Mouse (Mus musculus): ENCODE data around the gene Slain2.
A peak's percentile ranks its signal among the peaks of the same experiment; 100 is the strongest.

The Slain2 gene

DNA sequence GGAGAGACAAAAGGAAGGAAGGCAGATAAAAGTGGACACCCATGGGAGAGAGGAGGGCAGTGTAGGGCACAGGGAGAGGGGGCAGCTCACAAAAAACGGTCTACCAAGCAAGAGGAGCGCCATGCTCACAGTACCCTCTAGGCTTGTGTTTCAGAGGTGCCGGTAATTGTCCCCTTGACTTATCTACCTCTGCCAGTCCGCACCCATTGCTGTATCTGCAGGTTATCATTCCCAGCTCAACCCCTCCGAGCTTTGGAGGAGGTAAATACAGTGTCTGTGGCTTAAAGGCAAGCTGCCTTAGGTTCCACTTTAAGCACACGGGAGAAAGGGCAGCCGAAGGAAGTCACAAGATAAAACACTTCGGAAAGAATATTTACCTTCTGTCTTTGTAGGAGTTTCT is 14.8 kb upstream of the Slain2 start:
- DNase-seq (ENCODE audit: low read depth, low spot score) = no peak

DNA sequence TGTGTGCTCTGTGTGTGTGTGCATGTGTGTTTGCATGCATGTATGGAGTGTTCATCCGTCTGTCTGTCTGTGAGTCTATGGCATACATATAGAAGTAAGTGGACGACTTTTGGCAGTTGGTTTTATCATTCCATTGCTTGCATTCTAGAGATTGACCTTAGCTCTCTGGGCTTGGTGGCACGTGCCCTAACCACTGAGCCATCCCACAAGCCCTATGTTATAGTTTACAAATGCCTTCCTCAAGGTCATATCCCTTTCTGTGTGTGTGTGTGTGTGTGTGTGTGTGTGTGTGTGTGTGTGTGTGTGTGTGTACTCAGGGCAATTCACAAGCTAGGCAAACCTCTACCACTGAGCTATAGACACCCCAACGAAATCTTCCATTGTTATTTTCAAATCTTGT is 12.2 kb upstream of the Slain2 start:
- no peak for DNase-seq (ENCODE audit: low read depth, low spot score)

DNA sequence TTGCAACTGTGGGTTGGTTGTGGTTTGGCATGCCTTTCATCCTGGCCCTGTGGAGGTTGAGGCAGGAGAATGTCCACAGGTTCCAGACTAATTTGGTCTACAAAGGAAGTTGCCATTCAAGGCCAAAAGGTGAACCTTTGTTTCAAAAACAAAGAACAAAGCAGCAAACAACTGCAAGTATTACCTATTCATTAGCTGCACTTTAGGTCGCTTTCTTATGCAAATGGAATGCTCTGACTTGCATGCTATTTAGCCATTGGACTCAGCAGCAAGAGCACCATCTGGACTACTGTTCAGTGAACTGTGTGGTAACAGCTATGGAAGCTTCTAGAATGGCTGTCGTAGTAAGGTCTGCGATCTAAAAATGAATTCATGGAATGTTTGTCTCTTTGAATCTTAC is 11.8 kb upstream of the Slain2 start:
- no peak for DNase-seq (ENCODE audit: low read depth, low spot score)

DNA sequence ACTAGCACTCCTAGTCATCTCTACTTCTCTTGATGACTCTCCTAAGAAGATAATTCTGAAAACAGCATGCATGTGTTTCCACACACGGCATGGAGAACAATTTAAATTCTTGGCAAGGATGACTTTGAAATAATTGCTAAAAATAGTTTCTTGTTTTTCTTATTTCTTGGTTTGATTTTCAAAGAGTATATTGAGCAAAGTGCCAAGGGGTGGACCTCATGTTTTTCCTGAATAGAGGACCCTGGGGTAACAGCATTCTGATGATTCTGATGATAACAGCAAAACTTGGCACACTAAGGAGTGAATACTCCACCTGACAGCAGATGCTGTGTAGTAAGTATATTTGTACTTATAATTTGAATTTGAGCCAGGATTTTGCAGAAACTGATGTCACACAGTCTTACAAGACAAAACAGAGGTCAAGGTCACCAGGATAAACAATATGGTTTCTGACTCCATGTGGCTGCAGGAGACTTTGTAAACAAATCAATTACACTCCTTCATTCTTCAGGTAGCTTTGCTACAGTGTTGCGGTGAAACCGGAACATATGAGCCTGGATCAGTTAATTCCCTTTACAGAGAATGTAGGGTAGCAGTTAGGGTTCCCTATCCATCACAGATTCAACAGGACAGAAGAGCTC is 11.1 kb upstream of the Slain2 start:
- no peak for DNase-seq (ENCODE audit: low read depth, low spot score)

DNA sequence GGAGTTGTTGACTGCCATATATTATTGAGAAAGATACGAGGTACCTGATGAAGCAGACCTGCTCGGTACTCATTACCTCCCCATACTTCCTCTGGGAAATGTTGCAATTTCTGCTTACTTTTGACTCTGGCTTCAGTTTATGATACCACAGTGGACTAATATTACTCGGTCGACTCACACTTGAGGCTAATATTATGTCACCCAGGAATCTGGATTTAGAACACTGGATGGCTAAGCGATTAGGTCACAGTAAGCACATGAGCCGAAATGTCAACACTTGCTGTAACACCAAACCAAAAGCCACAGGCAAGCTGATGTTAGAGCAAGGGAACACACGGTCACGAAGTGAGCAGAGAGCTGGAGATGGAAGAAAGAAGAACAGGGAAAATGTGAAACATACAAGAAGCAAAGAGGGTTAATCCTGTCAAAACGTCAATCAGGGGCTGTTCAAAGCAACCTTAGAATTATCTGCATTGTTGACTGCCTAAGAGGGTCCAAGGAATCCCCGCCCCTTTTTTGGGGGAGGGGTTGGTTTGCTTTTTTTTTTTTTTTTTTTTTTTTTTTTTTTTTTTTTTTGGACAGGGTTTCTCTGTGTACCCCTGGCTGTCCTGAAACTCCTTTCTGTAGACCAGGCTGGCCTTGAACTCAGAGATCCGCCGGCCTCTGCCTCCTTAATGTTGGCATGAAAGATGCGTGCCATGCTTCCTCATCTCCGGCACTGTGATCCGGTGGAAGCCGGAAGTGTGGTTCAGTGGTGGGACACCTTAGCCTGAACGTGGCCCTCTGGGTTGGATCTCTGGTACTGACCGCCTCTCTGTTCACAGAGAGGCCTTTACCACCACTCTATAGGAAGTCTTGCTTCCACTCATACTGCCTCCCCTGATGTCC is 9.0 kb upstream of the Slain2 start:
- DNase-seq (ENCODE audit: low read depth, low spot score) = no peak

DNA sequence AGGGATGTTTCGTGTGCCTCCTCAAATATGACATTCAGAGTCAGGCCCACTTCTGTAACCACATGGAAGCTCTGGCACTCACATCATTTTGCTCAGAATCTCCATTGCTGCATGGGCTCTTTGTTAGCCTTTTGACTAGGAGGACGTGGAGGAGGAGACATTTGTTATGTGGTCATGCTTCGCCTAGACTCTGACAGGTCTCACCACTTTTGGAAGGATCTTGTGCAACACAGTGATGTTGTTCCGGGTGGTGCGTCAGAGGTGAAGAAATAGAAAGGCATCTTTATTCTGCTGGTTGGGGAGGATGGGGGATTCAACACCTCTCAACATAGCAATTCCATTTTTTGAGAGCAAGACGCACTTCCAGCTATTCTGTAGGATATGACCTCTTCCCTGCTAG is 6.7 kb upstream of the Slain2 start:
- DNase-seq (ENCODE audit: low read depth, low spot score) = no peak

DNA sequence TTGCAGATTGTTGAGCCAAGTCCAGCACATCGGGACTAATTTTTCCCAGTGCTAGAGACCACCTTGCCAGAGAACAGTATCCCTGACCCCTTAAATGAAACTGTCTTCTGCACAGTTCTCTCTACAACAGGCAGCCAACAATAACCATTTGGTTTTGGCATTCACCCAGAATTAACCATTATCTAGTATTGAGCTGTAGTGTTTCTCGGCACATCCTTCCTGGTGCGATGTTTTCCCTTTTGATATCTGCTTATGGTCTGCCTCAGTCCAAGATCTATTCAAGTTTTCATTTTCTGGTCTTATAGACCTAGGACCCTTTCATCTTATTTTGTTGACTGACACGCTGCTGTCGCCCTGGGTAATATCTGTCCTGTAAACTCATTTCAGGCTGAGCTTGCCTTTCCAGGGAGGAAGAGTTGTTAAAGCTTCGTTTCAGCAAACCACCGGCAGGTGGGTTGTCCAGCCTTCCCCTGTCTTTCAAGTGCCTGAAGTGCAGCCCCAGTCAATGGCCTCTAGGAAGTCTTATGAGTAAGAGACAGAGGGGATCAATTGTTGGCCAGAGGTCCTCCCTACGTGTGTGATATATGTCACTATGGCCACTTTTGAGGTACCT is 5.7 kb upstream of the Slain2 start:
- no peak for DNase-seq (ENCODE audit: low read depth, low spot score)

DNA sequence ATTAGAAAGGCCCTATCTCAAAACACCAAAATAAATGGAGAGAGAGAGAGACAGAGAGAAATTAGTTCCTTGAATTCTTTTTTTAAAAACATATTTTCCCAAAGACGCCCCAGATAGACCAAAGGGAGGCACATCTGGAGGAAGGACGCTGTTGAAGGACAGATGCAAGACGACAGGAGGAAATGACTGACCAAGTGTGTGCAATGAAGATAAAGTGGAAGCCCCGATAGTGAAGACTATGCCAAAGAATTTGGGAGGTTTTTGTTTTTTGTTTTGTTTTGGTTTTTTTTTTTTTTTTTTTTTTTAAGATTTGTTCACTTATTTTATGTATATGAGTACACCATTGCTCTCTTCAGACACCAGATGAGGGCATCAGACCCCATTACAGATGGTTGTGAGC is 4.7 kb upstream of the Slain2 start:
- DNase-seq (ENCODE audit: low read depth, low spot score) = no peak

DNA sequence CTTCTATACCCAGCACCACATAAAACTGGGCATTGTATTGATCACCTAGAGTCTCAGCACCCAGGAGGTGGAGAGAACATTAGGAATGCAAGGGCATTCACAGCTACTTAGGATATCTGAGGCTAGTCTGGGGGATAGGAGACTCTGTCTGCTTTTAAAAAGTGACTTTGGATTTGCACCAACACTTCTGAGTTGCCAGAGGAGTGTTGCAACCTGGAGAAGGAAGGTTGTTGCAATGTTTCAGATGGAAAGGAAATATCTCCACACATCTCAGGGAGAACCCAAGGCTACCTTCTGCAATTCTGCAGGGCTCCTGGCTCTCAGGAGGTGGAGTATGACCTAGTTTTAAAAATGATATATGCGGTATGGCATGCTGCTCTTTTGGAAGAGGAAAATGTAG is 3.7 kb upstream of the Slain2 start:
- DNase-seq (ENCODE audit: low read depth, low spot score) = no peak

DNA sequence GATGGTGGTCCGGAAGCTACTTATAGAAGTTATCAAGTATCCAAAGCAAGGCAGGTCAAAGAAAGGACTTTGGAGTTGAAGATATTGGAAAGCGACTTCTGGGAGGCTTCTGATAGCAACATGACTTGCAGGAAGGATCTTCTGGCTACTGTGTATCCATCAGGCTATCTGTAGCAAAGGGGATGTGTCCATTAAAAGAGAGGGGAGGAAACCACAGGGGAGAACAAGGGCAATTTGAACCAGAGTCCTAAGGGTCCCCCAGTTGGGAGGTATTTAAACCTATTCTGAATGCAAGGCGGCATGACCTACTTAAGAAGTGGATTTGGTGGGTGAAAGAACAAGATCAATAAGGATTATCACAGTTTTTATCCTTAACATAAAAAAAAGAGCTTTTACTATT is 2.8 kb upstream of the Slain2 start:
- no peak for DNase-seq (ENCODE audit: low read depth, low spot score)

DNA sequence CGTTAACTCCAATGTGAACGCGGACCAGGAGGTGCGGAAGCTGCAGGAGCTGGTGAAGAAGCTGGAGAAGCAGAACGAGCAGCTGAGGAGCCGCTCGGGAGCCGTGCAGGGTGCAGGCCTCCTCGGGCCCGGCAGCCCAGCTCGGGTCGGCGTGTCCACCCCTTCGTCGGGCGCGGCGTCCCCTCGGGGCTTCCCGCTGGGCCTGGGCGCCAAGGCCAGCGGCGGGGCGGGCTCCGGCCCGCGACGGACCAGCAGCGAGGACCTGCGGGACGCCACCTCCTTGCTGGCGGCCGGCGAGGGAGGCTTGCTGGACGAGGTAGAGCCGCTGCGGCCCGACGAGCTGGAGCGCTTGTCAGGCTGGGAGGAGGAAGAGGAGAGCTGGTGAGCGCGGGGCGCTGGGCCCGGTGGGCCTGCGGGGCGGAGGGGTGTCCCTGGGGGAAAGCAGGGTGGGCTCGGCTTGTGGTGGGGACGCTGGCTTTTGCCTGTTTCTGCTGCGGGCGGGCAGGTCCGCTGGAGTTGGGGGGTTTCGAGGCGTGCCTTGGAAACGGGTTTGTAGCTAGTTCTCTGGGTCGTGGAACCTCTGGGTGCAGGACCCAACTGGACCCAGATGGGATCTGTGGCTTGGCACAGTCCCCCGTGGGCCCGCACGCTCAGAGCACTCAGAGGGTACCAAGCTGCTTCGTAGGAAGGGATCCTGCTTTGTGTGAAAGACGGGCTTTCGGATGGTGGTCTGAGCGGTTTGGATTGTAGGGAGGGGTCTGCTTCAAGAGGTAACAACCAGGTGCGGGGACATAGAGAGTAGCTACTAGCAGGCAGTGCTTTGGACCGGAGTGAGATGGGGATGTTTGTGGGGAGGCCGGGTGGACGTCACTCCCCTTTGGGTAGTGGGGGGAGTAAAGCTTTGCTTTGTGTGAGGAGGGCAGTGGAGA is 793 bp downstream of the Slain2 start:
- DNase-seq (ENCODE audit: low read depth, low spot score) = peak; percentile 43

DNA sequence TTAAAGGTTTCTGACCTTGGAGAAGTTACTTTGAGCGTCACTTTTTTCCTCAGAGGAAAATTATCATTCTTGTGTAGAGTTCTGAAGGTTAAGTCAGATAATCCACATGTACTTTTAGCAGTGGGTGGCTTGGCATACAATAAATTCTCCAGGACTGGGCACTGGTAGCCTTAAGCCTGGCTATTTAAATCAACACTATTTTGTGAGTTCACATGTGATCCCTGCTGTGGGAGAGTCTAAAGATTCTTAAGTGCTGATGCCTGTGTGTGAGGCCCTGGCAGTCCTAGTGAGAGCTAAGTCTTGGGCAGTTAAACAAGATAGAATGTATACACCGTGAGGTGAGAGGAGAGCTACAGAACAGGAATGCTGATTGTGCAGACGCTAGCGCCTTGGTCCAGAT is 1.9 kb downstream of the Slain2 start:
- DNase-seq (ENCODE audit: low read depth, low spot score) = peak; percentile 11

DNA sequence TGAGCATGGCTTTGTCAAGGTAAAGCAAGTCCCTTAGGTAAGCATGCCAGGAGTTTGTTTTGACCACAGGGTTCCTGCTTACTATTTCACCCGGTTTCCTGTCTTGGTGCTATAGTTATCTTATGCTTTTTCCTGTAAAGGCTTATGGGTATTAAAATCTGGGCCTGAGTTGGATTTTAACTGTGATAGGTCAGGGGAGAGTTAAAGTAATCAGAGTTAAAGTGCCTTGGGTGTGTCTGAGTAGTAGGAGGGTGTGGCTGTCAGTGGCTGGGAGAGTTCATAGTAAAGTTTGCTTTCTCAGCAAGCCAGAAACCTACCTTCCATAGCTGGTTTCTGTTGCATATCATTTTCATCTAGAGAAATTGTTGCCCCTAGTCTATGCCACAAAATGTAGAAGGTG is 2.7 kb downstream of the Slain2 start:
- DNase-seq (ENCODE audit: low read depth, low spot score) = no peak

DNA sequence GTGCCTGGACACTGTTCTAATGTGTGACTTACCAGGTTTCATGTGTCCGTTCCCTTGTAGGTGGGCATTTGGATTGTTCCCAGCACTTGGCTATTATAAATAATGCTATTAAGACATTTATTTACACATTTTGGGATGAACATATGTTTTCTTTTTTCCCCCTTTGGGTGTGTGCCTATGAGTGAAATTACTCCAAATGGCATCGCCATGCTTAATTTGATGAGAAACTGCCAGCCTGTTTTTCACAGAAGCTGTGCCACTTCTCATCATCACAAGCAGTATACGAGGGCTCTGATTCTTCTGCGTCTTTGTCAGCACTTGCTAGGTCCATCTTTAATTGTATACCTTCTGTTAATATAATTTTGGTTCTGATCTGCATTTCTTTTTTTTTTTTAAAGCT is 6.3 kb downstream of the Slain2 start:
- DNase-seq (ENCODE audit: low read depth, low spot score) = no peak

DNA sequence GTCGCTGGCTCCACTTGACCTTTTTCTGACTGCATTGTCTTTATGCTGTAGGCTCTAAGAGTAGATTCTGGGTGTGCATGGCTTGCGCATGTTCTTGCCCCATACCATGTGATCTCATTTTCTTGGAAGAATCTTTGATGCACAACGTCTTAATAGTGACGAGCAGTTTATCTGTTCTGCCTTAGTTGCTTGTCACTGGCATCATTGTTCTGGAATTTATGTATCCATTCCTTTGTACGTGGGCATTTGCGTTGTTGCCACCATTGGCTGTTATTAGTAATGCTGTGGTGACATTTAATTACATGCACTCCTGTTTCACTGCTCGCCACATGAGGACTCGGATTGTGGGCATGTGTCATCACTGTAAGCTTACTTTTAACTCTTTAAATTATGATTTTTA is 7.1 kb downstream of the Slain2 start:
- no peak for DNase-seq (ENCODE audit: low read depth, low spot score)

DNA sequence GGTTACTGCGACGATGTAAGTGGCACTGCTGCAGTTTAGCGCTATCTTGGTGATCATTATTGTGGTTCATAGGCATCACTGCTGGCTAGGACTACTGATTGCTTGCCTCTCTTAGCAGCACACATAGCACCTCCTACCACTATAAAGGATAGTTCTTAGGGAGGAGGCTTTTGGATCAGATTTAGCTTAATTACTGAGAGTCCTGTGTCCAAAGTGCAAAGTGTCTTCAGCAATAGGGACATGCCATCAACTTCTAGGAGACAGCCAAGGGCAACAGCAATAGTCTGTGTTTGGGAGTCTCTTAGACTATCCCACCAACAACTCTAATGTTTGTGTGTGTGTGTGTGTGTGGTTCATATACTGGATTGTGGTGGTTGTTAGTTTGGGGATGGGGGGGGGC is 8.7 kb downstream of the Slain2 start:
- DNase-seq (ENCODE audit: low read depth, low spot score) = no peak

DNA sequence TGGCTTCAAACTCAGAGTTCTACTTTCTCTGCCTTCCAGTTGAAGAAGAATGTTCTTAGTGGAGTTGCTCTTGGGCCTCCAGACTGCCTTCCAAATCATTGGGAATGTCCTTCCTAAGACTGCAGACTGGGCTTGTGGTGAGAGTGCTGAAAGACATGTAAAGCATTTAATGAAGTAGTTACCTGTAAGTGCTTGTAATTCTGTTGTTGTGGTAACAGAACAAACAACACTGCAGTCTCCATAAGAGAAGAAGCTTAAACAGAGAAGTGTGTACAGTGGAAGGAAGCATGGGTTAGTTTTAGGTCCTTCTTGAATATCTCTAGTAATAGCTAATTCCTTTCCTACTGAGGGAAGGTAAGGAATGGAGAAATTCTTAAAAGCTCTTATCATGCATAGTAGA is 13.0 kb downstream of the Slain2 start:
- no peak for DNase-seq (ENCODE audit: low read depth, low spot score)

DNA sequence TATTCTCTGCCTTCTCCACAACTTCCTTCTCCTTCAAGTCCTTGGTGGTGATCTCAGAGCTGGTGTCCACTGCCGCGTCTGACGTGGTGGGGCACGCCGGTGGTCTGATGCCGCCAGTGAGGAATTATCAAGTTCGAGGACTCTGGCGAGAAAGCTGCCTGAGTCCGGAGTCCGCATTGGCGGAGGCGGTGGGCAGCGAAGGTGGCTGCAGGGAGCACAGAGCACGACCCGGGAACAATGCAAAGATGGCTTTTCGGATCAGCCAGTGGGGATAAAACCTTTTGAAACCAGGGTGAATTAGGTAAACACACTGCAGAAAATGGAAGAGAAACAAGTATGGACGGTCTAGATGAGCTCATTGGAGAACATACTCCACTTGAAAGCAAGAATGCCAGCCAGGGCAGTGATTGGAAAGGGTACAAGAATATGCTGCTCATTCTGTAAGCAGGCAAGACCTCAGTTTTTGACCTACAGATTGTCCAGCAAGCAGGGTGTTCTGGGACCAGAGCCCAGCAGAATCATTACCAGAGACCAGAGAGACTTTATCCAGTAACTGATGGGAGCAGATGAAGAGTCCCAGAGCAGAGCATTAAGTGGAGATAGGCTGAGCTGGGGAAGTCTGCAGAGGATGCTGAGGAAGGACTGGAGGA is 19.0 kb downstream of the Slain2 start:
- no peak for DNase-seq (ENCODE audit: low read depth, low spot score)

DNA sequence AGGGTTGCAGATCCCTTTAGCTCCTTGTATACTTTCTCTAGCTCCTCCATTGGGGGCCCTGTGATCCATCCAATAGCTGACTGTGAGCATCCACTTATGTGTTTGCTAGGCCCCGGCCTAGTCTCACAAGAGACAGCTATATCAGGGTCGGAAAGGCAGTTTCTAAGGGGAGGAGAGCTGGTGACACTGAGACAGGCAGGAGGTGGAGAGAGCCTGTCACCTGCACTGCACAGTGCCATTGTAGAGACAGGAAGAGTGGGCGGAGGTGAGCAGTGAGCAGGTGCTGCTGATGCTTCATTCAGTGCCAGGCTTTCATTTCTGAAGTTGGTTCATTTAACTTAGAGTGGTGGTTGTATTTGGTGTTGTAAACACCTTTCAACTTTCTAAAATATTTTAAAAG is 24.3 kb downstream of the Slain2 start:
- DNase-seq (ENCODE audit: low read depth, low spot score) = peak; percentile 59

DNA sequence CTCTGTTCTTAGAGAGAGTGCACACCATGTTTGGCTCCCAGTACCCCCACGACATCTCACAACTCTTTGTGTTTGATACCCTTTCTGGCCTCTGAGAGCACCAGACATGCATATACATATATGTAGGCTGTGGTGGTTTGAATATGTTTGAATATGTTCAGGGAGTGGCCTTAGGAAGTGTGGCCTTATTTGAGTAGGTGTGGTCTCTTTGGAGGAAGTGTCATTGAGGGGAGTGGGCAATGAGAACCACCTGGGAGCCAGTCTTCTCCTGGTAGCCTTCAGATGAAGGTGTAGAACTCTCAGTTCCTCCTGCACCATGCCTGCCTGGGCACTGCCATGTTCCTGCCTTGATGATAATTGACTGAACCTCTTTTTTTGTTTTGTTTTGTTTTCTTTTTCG is 25.2 kb downstream of the Slain2 start:
- DNase-seq (ENCODE audit: low read depth, low spot score) = peak; percentile 62

DNA sequence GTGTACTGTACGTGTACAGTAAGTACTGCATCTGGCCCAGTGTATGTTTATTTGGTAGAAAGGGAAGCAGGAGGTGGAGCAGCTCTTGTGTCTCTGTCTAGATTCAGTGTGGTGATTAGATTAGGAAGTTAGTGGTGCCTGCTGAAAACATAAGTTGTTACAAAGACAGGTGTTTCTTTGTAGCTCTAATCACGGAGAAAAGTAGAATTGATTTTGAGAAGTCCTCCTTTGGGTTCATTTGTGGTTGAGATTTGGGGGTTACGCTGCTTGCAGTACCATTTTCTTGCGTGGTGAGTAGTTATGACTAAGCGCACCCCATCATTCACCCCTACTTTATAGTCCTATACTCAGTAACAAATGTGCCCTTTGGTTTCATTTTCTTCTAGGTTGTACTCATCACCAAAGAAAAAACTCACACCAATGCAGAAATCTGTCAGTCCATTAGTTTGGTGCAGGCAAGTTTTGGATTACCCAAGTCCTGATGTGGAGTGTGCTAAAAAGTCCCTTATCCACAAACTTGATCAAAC is 26.9 kb downstream of the Slain2 start:
- DNase-seq (ENCODE audit: low read depth, low spot score) = peak; percentile 73

Measured in A20 (cell line).